Mouse (Mus musculus): ENCODE measurements around the gene Sspn. TPM values are rescaled to one million over a fixed set of nuclear protein-coding genes. Genes with fewer than 3 reads are reported as not detected.

Gene Sspn
- polyA plus RNA-seq, 1 experiment from 2014 or later: 1.0 TPM

DNA sequence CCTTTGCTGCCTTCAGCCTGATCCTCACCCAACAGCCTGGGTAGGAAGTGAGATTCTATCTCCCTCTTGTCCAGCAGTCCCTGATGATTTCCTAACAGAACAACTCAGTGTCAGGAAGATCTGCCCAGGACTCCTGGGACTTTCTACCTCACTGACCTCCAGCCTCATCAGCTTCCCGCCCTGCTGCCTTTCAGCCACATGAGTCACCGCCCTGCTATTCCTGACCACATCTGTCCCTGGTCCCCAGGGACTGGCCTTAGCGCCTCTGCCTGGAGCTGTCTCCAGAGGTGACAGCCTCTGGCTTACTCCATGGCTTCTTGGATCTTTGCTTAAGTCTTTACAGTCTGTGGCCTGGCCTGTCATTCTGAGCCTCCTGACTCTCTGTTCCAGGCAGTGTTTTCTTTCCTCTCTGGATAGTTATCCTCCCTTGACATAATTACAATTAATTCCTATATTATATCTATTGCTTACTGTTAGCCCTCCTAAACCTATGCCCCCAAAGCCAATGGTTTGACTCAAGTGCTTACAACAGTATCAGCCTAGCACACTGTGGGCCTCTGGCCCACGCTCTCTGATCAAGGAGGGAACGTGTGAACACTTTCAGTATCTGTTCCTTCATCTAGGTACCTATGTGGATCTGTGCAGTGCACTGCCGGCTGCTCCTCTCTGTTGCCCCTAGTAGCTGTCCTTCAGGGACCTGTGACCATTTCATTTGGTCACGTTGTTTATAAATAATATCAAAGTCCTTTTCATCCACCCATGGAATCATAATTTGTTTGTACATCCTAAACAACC, 25.1 kb upstream of the Sspn start:
- WGBS (ENCODE audit: insufficient replicate concordance): 53% methylated on average over 7 of the region's 7 CpGs
- Histone ChIP-seq H3K27me3 (replicated peaks) (no peaks in the 10 kb centered on the region), H3K4me2 (no peak overlapping the region), H3K4me1 (no peaks in the 10 kb centered on the region), H3K4me3 (no peak overlapping the region), H3K9ac (no peak overlapping the region), H3K27ac (no peak overlapping the region), H3K36me3 (no peaks in the 10 kb centered on the region), H3K9me3 (replicated peaks) (no peaks in the 10 kb centered on the region)
- ATAC-seq: no peak

DNA sequence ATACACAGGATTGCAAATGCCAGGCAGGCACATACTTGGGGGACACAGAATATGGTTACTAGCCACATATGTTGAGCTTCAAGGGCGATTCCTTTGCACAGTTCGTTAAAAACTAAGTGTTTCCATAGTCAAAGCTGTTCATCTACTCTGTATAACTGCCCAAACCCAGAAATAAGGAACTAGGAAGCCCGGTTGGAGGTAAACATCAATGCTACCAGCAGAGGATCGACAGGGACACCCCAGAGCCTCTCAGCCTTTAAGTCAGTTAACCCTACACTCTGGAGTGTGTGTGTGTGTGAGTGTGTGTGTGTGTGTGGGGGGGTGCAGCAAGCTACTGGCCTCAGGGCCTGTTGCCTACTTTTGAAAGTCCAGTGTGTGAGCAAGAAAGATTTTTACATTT, 21.5 kb upstream of the Sspn start:
- no peaks in the 10 kb centered on the region for H3K36me3 ChIP-seq
- H3K4me2 ChIP-seq: no peak overlapping the region
- H3K27ac ChIP-seq: no peak overlapping the region
- H3K4me1 ChIP-seq: no peaks in the 10 kb centered on the region
- no peaks in the 10 kb centered on the region for H3K9me3 ChIP-seq (replicated peaks)
- no peak overlapping the region for H3K9ac ChIP-seq
- no peaks in the 10 kb centered on the region for H3K27me3 ChIP-seq (replicated peaks)
- 39% methylated on average over 4 of the region's 4 CpGs for WGBS (ENCODE audit: insufficient replicate concordance)
- no peak overlapping the region for H3K4me3 ChIP-seq
- no peak for ATAC-seq

DNA sequence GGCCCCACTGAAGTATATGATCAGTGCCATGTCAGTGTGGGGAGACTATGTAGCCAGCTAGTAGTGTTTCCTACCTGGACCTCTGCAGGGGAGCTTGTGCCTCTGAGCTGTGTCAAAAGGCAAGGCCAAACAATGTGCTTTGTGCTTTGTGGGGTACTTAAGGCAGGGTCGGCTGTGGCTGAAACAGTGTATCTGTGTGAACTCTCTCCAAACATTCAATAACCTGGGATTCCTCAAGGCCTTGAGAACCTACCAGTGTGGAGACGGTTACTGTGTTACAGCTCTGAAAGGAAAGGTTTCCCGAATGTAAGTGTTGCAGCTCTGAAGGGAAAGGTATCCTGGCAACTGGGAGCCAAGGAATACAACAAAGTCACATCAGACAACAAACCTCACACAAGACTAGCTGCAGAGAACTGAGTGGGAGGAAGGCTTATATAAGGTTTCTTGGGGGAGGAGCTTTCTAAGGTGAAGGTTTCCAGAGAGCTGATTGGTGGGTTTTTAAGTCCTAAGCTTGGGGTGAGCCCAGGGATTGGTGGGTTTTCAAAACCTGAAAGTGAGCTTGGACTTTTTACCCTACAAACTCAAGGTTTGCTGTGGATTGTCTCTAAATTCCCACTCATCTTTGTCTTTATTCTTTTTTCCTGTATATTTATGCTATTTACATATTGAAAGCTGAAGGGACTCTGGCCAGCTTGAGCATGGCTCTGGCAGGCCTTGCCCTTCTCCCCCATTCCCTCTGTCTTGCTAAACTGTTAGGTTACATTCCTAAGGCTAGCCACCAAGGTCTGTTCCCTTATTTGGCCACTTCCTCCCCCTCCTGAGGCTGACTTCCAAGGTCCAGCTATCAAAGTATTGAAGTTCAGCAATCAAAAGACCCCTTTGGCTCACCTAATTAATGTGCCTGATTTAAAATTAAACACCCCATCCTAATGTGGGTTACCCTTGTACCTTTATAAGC, 20.7 kb upstream of the Sspn start:
- no peak overlapping the region for H3K9ac ChIP-seq
- no peak for ATAC-seq
- no peak overlapping the region for H3K4me2 ChIP-seq
- no peak overlapping the region for H3K4me3 ChIP-seq
- H3K9me3 ChIP-seq (replicated peaks): no peaks in the 10 kb centered on the region
- H3K4me1 ChIP-seq: no peaks in the 10 kb centered on the region
- no peak overlapping the region for H3K27ac ChIP-seq
- H3K27me3 ChIP-seq (replicated peaks): no peaks in the 10 kb centered on the region
- WGBS (ENCODE audit: insufficient replicate concordance): 74% methylated on average over 3 of the region's 3 CpGs
- no peaks in the 10 kb centered on the region for H3K36me3 ChIP-seq

DNA sequence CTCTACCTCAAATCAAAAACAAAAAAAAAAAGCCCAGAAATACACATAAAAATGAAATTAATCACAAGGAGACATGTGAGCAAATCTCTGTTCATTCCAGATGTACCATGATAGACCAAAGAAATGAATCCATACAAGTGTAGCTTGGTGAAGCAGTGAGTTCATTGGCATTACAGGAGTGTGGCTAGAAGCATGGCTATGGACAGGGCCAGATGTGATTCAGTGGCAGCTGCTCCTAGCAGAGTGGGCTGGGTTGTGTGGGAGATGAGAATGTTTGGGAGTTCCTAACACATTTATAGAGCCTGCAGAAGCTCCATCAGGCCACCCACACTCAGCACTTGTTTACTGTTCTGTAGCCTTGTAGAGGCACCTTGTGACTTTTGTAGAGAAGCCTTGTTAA, 19.2 kb upstream of the Sspn start:
- Histone ChIP-seq H3K36me3 (no peaks in the 10 kb centered on the region), H3K9ac (no peak overlapping the region), H3K4me2 (no peak overlapping the region), H3K4me1 (no peaks in the 10 kb centered on the region), H3K4me3 (no peak overlapping the region), H3K27ac (no peak overlapping the region), H3K9me3 (replicated peaks) (no peaks in the 10 kb centered on the region), H3K27me3 (replicated peaks) (no peaks in the 10 kb centered on the region)
- no peak for ATAC-seq

DNA sequence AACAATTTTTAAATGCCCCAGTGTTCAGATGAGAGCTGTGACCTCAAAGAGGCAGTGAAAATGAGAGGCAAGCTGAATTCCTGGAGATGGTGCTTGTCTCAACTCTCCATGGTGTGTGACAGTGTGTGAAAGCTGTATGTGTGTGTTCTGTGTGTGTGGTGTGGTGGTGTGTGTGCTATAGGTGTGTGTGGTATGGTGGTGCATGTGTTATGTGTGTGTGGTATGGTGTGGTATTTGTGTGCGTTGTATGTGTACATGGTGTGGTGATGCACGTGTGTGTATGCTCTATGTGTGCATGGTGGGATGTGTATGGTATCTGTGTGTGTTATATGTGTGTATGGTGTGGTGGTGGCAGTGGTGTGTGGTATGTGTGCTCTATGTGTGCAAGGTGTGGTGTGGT, 16.0 kb upstream of the Sspn start:
- Histone ChIP-seq H3K27ac (no peak overlapping the region), H3K4me1 (no peaks in the 10 kb centered on the region), H3K9ac (no peak overlapping the region), H3K36me3 (no peaks in the 10 kb centered on the region), H3K27me3 (replicated peaks) (no peaks in the 10 kb centered on the region), H3K4me3 (no peak overlapping the region), H3K9me3 (replicated peaks) (no peaks in the 10 kb centered on the region), H3K4me2 (no peak overlapping the region)
- 89% methylated on average over 2 of the region's 2 CpGs for WGBS (ENCODE audit: insufficient replicate concordance)
- ATAC-seq: no peak

DNA sequence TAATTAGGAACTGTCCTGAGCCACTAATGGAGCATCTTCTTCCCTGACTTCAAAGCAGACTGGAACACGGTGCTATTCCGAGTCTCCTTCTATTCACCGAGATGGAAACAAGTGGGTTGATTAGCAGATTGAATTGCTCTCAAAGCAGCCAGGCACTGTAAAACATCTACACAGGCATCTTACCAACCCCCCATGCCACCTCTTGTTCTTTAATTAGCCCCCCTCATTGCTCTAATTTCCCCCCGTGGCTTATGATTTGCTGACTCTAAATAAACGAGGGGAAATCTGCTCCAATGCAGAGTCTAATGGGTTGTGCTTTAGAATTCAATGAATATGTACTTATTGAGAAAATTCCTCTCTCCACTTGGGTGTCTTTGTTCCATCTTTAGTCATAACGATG, 15.0 kb upstream of the Sspn start:
- H3K27ac ChIP-seq: no peak overlapping the region
- whole genome bisulfite sequencing (ENCODE audit: insufficient replicate concordance): 68% methylated on average over 6 of the region's 6 CpGs
- no peaks in the 10 kb centered on the region for H3K4me1 ChIP-seq
- H3K4me2 ChIP-seq: no peak overlapping the region
- H3K36me3 ChIP-seq: no peaks in the 10 kb centered on the region
- H3K9ac ChIP-seq: no peak overlapping the region
- H3K9me3 ChIP-seq (replicated peaks): no peaks in the 10 kb centered on the region
- H3K27me3 ChIP-seq (replicated peaks): no peaks in the 10 kb centered on the region
- no peak for ATAC-seq
- no peak overlapping the region for H3K4me3 ChIP-seq

DNA sequence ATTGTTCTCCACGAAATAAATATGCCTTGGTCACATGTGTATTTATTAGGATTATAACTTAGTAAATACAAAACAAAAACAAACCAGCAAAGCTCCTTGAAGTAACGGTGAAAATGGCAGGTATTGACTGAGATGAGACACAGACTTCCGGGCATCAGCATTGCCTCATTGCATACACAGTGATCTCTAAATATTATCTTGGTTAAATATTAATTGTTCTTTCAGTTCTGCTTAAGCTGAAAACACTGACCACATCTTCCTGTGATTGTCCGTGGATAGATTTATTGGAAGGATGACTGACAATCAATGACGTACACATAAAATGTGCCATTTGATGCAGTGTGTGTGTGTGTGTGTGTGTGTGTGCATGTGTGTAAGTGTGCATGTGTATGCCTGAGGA, 13.2 kb upstream of the Sspn start:
- Histone ChIP-seq H3K9ac (no peak overlapping the region), H3K27ac (no peak overlapping the region), H3K4me3 (no peak overlapping the region), H3K9me3 (replicated peaks) (no peaks in the 10 kb centered on the region), H3K4me1 (no peaks in the 10 kb centered on the region), H3K4me2 (no peak overlapping the region), H3K27me3 (replicated peaks) (0 out of 2 replicates have a peak, but pooled peaks cover 2% of the 10 kb centered on the region), H3K36me3 (no peaks in the 10 kb centered on the region)
- 67% methylated on average over 5 of the region's 5 CpGs for WGBS (ENCODE audit: insufficient replicate concordance)
- ATAC-seq: no peak

DNA sequence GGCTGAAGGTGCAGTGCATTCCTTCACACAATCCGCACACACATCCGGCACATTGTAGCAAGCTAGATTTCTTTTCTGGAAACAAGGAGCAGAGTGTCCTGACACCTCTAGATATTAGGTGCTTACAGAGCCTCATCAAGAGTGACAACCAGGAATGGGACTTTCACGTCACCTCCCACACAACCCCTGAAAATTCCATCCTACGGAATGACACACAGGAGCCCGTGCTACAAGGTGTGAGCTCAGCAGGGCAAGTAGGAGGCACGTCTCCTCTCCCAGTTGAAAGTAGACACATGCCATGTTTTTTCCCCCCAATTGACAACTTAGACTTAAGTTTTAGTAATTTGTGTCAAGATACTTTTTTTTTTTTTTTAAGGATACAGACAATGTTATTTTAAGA, 7.8 kb upstream of the Sspn start:
- no peak overlapping the region for H3K4me2 ChIP-seq
- H3K4me1 ChIP-seq: no peaks in the 10 kb centered on the region
- no peak overlapping the region for H3K27ac ChIP-seq
- 63% methylated on average over 6 of the region's 6 CpGs for WGBS (ENCODE audit: insufficient replicate concordance)
- no peak for ATAC-seq
- H3K4me3 ChIP-seq: no peak overlapping the region
- H3K9me3 ChIP-seq (replicated peaks): no peaks in the 10 kb centered on the region
- 0 out of 2 replicates have a peak, but pooled peaks cover 5% of the 10 kb centered on the region for H3K27me3 ChIP-seq (replicated peaks)
- H3K9ac ChIP-seq: no peak overlapping the region
- no peaks in the 10 kb centered on the region for H3K36me3 ChIP-seq

DNA sequence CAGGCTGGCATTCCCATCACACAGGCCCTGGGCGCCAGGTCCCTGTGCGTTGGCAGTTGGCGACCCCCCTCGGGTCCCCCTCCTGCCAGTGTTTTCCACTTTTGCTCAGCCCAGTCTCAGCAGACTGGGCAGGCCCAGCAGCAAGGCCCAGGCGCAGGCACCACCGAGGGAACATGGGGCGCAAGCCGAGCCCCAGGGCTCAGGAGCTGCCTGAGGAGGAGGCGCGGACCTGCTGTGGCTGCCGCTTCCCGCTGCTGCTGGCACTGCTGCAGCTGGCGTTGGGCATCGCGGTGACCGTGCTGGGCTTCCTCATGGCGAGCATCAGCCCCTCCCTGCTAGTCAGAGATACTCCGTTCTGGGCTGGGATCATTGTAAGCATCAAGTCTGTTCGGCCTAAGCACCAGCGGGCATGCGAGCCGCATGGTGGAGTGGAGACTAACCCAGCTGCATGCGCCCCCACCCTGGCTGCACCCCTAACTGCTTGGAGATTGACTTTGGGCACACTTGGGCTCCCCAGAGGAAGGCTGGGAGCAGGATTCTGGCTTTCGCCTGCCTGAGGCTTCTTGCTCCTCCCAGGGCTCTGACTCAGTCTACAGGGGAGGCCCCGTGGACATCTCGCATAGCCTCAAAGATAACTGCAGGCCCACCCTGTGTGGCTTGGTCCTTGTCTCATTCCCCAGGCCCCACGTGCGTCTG, 2.7 kb downstream of the Sspn start:
- peak overlapping the region; percentile 50 for H3K4me2 ChIP-seq

DNA sequence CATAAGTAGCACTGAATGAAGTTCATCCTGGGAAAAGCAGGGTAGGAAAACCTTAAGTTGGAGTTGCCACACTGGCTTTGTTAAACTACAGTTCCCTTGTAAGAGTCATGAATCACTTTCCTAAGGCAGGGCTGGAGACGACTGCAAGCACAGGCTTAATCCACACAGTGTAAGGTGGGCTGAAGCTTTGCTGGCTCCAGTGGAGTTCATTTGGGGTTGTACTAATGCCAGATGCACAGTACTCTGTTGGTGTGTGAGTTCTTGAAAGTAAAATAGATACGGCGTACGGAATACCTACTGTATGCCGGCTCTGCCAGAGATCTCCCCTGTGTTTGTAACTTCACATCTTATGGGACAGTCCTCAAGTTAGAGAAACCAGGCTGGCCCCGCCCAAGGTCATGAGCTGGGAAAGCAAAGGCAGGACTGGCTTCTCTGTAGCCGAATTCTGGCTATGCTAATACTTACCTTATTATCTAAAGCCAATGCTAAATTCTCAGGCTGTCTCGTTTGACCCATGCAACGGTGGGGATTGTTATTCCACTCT, 3.3 kb downstream of the Sspn start:
- 73% methylated on average over 9 of the region's 9 CpGs for WGBS (ENCODE audit: insufficient replicate concordance)
- H3K27ac ChIP-seq: no peak overlapping the region
- H3K4me1 ChIP-seq: no peaks in the 10 kb centered on the region
- peak overlapping the region; percentile 50; the same call in 1 of the 2 replicates for H3K4me2 ChIP-seq
- no peak overlapping the region for H3K4me3 ChIP-seq
- no peak overlapping the region for H3K9ac ChIP-seq
- H3K36me3 ChIP-seq: no peaks in the 10 kb centered on the region
- no peak for ATAC-seq
- no peaks in the 10 kb centered on the region for H3K27me3 ChIP-seq (replicated peaks)
- no peaks in the 10 kb centered on the region for H3K9me3 ChIP-seq (replicated peaks)

More for the DNA sequence above, 2.7 kb downstream of the Sspn start:
- Histone ChIP-seq H3K9ac (peak overlapping the region; percentile 41), H3K9me3 (replicated peaks) (no peaks in the 10 kb centered on the region), H3K27ac (0 out of 2 replicates have a peak overlapping the region, but pooled peaks have one; percentile 4), H3K27me3 (replicated peaks) (no peaks in the 10 kb centered on the region), H3K4me3 (peak overlapping the region; percentile 31), H3K36me3 (no peaks in the 10 kb centered on the region), H3K4me1 (no peaks in the 10 kb centered on the region)
- peak; percentile 42; the same call in 1 of the 2 replicates for ATAC-seq
- WGBS (ENCODE audit: insufficient replicate concordance): 33% methylated on average over 28 of the region's 28 CpGs

DNA sequence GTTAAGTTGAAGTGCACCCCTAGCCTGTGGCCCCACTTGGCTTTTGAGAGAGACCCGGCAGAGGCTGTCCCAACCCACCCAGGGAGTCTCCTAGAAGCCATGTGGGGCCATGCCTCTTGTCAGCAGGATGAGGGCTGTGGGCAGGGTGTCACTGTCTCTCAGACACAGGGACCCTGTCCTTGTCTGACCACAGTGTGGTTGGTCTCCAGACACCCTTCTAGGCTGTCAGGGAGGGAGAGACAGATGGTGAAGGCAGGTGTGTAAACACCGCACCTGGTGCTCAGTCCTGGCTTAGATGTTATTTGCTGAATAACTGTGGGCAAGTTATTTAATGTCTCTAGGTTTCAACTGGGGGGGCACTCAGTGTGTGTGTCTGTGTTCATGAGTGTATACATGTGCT, 4.5 kb downstream of the Sspn start:
- H3K9ac ChIP-seq: no peak overlapping the region
- H3K4me1 ChIP-seq: no peaks in the 10 kb centered on the region
- 77% methylated on average over 2 of the region's 2 CpGs for WGBS (ENCODE audit: insufficient replicate concordance)
- no peaks in the 10 kb centered on the region for H3K27me3 ChIP-seq (replicated peaks)
- H3K36me3 ChIP-seq: no peaks in the 10 kb centered on the region
- no peak overlapping the region for H3K27ac ChIP-seq
- ATAC-seq: no peak
- no peaks in the 10 kb centered on the region for H3K9me3 ChIP-seq (replicated peaks)
- no peak overlapping the region for H3K4me2 ChIP-seq
- H3K4me3 ChIP-seq: no peak overlapping the region
